Mouse (Mus musculus): ENCODE measurements around the gene Colgalt1.

GRCm38 (mm10) chr8:71577856-71578387, 32.9 kb upstream of the Colgalt1 start:
- TF ChIP-seq CTCF (IDR thresholded peaks at IDR 0.05; ENCODE audit: low read depth), result no peak
- TF ChIP-seq EP300 (IDR thresholded peaks at IDR 0.05; ENCODE audit: low read depth), result no peak
